Comparison of ENCODE assay signal across 21 mouse cellular contexts in genomic region chr3:103853804-103854203, GRCm38 (mm10). TPM values are rescaled to one million over a fixed set of nuclear protein-coding genes. Genes with fewer than 3 reads are reported as not detected.
DNase-seq lines count a peak whose midpoint lies in the region; ATAC-seq and TF ChIP-seq lines count a peak whose summit lies in the region.
"Had no signal": no experiment of that assay in that cellular context is flagged by ENCODE, and none has a peak within 500 bp of the region (broad histone marks: within the 10 kb centered on the region; RNA-seq: fewer than 3 reads in every experiment).

No protein-coding gene starts in this region.

- H3K4me1 ChIP-seq in midbrain, postnatal 0 days (ENCODE audit: insufficient read depth, low read length) = no peaks in the 10 kb centered on the region
- no peaks in the 10 kb centered on the region for H3K4me1 ChIP-seq in midbrain, embryonic 16.5 days (ENCODE audit: control insufficient read depth, insufficient read depth, low read length)
- peaks cover 8% of the 10 kb centered on the region for H3K4me1 ChIP-seq in thymus, adult 2 months (replicated peaks; ENCODE audit: control insufficient read depth, insufficient read depth, low read length)
- H3K4me1 ChIP-seq: embryonic facial prominence, embryonic 13.5 days; limb, embryonic 13.5 days; neural tube, embryonic 13.5 days had no signal

- no peak for ATAC-seq in midbrain, postnatal 0 days (ENCODE audit: low FRiP score)
- ATAC-seq in midbrain, embryonic 16.5 days = no peak
- ATAC-seq: hindbrain, embryonic 16.5 days; lung, postnatal 0 days had no signal

- H3K4me3 ChIP-seq in midbrain, postnatal 0 days (ENCODE audit: low read depth, low read length) = no peak overlapping the region
- no peak overlapping the region for H3K4me3 ChIP-seq in midbrain, embryonic 16.5 days (ENCODE audit: low read depth, low read length)
- H3K4me3 ChIP-seq in thymus, adult 2 months (ENCODE audit: control insufficient read depth, insufficient read depth, low read length) = no peak overlapping the region
- H3K4me3 ChIP-seq: embryonic facial prominence, embryonic 13.5 days; limb, embryonic 13.5 days; neural tube, embryonic 13.5 days had no signal

- no peaks in the 10 kb centered on the region for H3K36me3 ChIP-seq in midbrain, postnatal 0 days (ENCODE audit: insufficient read depth, low read length)
- no peaks in the 10 kb centered on the region for H3K36me3 ChIP-seq in midbrain, embryonic 16.5 days (ENCODE audit: control insufficient read depth, insufficient read depth, low read length)
- H3K36me3 ChIP-seq in thymus, adult 2 months (ENCODE audit: control insufficient read depth, insufficient read depth, low read length) = no peaks in the 10 kb centered on the region
- H3K36me3 ChIP-seq: embryonic facial prominence, embryonic 13.5 days; limb, embryonic 13.5 days; neural tube, embryonic 13.5 days had no signal

- peak; percentile 57 for DNase-seq in adrenal gland, postnatal 14 days
- no peak for DNase-seq in adrenal gland, postnatal 4 days (ENCODE audit: low spot score in 2 of 2)
- peak; percentile 86 for DNase-seq in heart, adult 11 months
- DNase-seq in heart, postnatal 10 days = no peak
- DNase-seq in midbrain, postnatal 0 days (ENCODE audit: low spot score) = peak; percentile 40
- DNase-seq in thymus, adult 2 months = no peak
- no peak for DNase-seq in frontal cortex, adult 2 months (ENCODE audit: extremely low spot score in 1 of 2, low spot score in 1 of 2)
- DNase-seq: gastrocnemius, postnatal 10 days; kidney, adult 2 months; kidney, postnatal 36 days; layer of hippocampus, adult 9-11 months; spleen, adult 18-20 months; thymus, postnatal 14 days had no signal

- no peak for TF ChIP-seq POLR2A in thymus, adult 2 months (IDR thresholded peaks at IDR 0.05; ENCODE audit: control insufficient read depth, extremely low read depth, insufficient read depth, low read length, poor library complexity)

- H3K27ac ChIP-seq in midbrain, postnatal 0 days (ENCODE audit: low read depth, low read length) = no peak overlapping the region
- H3K27ac ChIP-seq in midbrain, embryonic 16.5 days (ENCODE audit: low read length) = no peak overlapping the region
- H3K27ac ChIP-seq in thymus, adult 2 months (ENCODE audit: control insufficient read depth, insufficient read depth, low read length) = no peak overlapping the region
- H3K27ac ChIP-seq: embryonic facial prominence, embryonic 13.5 days; limb, embryonic 13.5 days; liver, embryonic 14.5 days; neural tube, embryonic 13.5 days had no signal

- no peak overlapping the region for H3K4me2 ChIP-seq in midbrain, postnatal 0 days (ENCODE audit: low read depth, low read length, poor library complexity, severe bottlenecking)
- no peak overlapping the region for H3K4me2 ChIP-seq in midbrain, embryonic 16.5 days (ENCODE audit: low read length)
- H3K4me2 ChIP-seq: embryonic facial prominence, embryonic 13.5 days; limb, embryonic 13.5 days; neural tube, embryonic 13.5 days had no signal

- no peaks in the 10 kb centered on the region for H3K27me3 ChIP-seq in midbrain, postnatal 0 days (ENCODE audit: insufficient read depth, low read length)
- H3K27me3 ChIP-seq in midbrain, embryonic 16.5 days (ENCODE audit: control insufficient read depth, insufficient read depth, low read depth, low read length) = no peaks in the 10 kb centered on the region
- no peaks in the 10 kb centered on the region for H3K27me3 ChIP-seq in thymus, adult 2 months (ENCODE audit: control insufficient read depth, insufficient read depth, low read length)
- H3K27me3 ChIP-seq: embryonic facial prominence, embryonic 13.5 days; limb, embryonic 13.5 days; neural tube, embryonic 13.5 days had no signal

- no peak for TF ChIP-seq CTCF in midbrain, postnatal 0 days (IDR thresholded peaks at IDR 0.05)
- TF ChIP-seq CTCF in thymus, adult 2 months (IDR thresholded peaks at IDR 0.05; ENCODE audit: borderline replicate concordance, control insufficient read depth, extremely low read depth, insufficient read depth, low read length, poor library complexity) = no peak

- 42% methylated on average over 8 of the region's 8 CpGs for WGBS in midbrain, postnatal 0 days
- 53% methylated on average over 8 of the region's 8 CpGs for WGBS in midbrain, embryonic 16.5 days
- WGBS in thymus, adult 2 months = 95% methylated on average over 8 of the region's 8 CpGs

- H3K9ac ChIP-seq in midbrain, postnatal 0 days (replicated peaks; ENCODE audit: low read length, poor library complexity, severe bottlenecking) = no peak overlapping the region
- H3K9ac ChIP-seq in midbrain, embryonic 16.5 days (ENCODE audit: low read depth, low read length) = no peak overlapping the region
- H3K9ac ChIP-seq: embryonic facial prominence, embryonic 13.5 days; limb, embryonic 13.5 days; liver, embryonic 14.5 days; neural tube, embryonic 13.5 days had no signal

- intact Hi-C loops in heart, postnatal 10 days (cut with DNase I) = loop anchor here (2.0 kb wide), 1 partner anchor 35 kb away; no protein-coding TSS in a partner anchor

- H3K9me3 ChIP-seq in midbrain, postnatal 0 days (ENCODE audit: low read length) = no peaks in the 10 kb centered on the region
- H3K9me3 ChIP-seq in midbrain, embryonic 16.5 days (replicated peaks; ENCODE audit: control insufficient read depth, low read length, poor library complexity, severe bottlenecking) = no peaks in the 10 kb centered on the region
- H3K9me3 ChIP-seq: embryonic facial prominence, embryonic 13.5 days; limb, embryonic 13.5 days; neural tube, embryonic 13.5 days had no signal

RNA-seq across cellular contexts. Expression of gene Ptpn22, which starts 5.8 kb away (rescaled TPM):
- total RNA-seq in adrenal gland, postnatal 14 days (2021) = 1.4 and 7.8 TPM in 2 replicates
- total RNA-seq in adrenal gland, postnatal 4 days (2021) = 1 to 10 TPM; 1.1 to 1.4 TPM
- under 1 TPM; 0.47 to 0.72 TPM for total RNA-seq in heart, postnatal 10 days (2021)
- 0.09 TPM in 1 of 2 replicates, not detected in the other for total RNA-seq in midbrain, postnatal 0 days (2014; rRNA removed)
- polyA plus RNA-seq in midbrain, postnatal 0 days (2015; fragmentation: Nextera tagmentation; extraction: Ambion mirVana) = 0.43 and 0.64 TPM in 2 replicates
- 0.39 and 0.62 TPM in 2 replicates for polyA plus RNA-seq in midbrain, embryonic 16.5 days (2015; fragmentation: Nextera tagmentation; extraction: Ambion mirVana)
- polyA plus RNA-seq in thymus, adult 2 months (2012; rRNA removed) = 60.4 and 68.3 TPM in 2 replicates
- polyA plus RNA-seq in frontal cortex, adult 2 months (2012; rRNA removed) = 0.92 and 1.1 TPM in 2 replicates

RNA-seq across cellular contexts. Expression of gene Bcl2l15, which starts 21.4 kb away (rescaled TPM):
- 0.52 and 0.56 TPM in 2 replicates for total RNA-seq in adrenal gland, postnatal 14 days (2021)
- under 1 TPM; 0.31 to 0.50 TPM for total RNA-seq in adrenal gland, postnatal 4 days (2021)
- total RNA-seq in heart, postnatal 10 days (2021) = under 1 TPM in 1 of 2 experiments, not detected in 1; 0.32 TPM
- total RNA-seq in midbrain, postnatal 0 days (2014; rRNA removed) = 2.5 TPM in 1 of 2 replicates, not detected in the other
- 0.17 TPM in 1 of 2 replicates, not detected in the other for polyA plus RNA-seq in midbrain, postnatal 0 days (2015; fragmentation: Nextera tagmentation; extraction: Ambion mirVana)
- 0.31 and 0.36 TPM in 2 replicates for polyA plus RNA-seq in midbrain, embryonic 16.5 days (2015; fragmentation: Nextera tagmentation; extraction: Ambion mirVana)
- polyA plus RNA-seq in thymus, adult 2 months (2012; rRNA removed) = 0.37 and 0.84 TPM in 2 replicates
- 2.6 and 2.8 TPM in 2 replicates for polyA plus RNA-seq in frontal cortex, adult 2 months (2012; rRNA removed)
- total RNA-seq: heart, postnatal 14 days had no signal

RNA-seq across cellular contexts. Expression of gene Gm43064, which starts 44.4 kb away (rescaled TPM):
- 0.23 TPM in 1 of 2 replicates, not detected in the other for total RNA-seq in adrenal gland, postnatal 14 days (2021)
- total RNA-seq in adrenal gland, postnatal 4 days (2021) = not detected
- total RNA-seq in heart, postnatal 10 days (2021) = not detected
- 0.47 and 3.2 TPM in 2 replicates for total RNA-seq in midbrain, postnatal 0 days (2014; rRNA removed)
- 0.09 and 0.35 TPM in 2 replicates for polyA plus RNA-seq in midbrain, postnatal 0 days (2015; fragmentation: Nextera tagmentation; extraction: Ambion mirVana)
- 0.15 and 0.65 TPM in 2 replicates for polyA plus RNA-seq in midbrain, embryonic 16.5 days (2015; fragmentation: Nextera tagmentation; extraction: Ambion mirVana)
- polyA plus RNA-seq in thymus, adult 2 months (2012; rRNA removed) = 1.2 and 2.7 TPM in 2 replicates
- 0.20 TPM in 1 of 2 replicates, not detected in the other for polyA plus RNA-seq in frontal cortex, adult 2 months (2012; rRNA removed)
- total RNA-seq: gastrocnemius, postnatal 10 days had no signal
- polyA plus RNA-seq: lung, postnatal 0 days had no signal

RNA-seq across cellular contexts. Expression of gene Ap4b1, which starts 44.5 kb away (rescaled TPM):
- total RNA-seq in adrenal gland, postnatal 14 days (2021) = 17.2 and 29.1 TPM in 2 replicates
- total RNA-seq in adrenal gland, postnatal 4 days (2021) = 10 to 100 TPM; 18.7 to 22.1 TPM
- 10 to 100 TPM; 11.5 to 14.0 TPM for total RNA-seq in heart, postnatal 10 days (2021)
- 27.9 and 28.2 TPM in 2 replicates for total RNA-seq in midbrain, postnatal 0 days (2014; rRNA removed)
- 16.2 and 18.2 TPM in 2 replicates for polyA plus RNA-seq in midbrain, postnatal 0 days (2015; fragmentation: Nextera tagmentation; extraction: Ambion mirVana)
- polyA plus RNA-seq in midbrain, embryonic 16.5 days (2015; fragmentation: Nextera tagmentation; extraction: Ambion mirVana) = 20.5 and 22.8 TPM in 2 replicates
- polyA plus RNA-seq in thymus, adult 2 months (2012; rRNA removed) = 24.0 and 24.4 TPM in 2 replicates
- polyA plus RNA-seq in frontal cortex, adult 2 months (2012; rRNA removed) = 14.7 and 15.7 TPM in 2 replicates

RNA-seq across cellular contexts. Expression of gene Dclre1b, which starts 44.6 kb away (rescaled TPM):
- total RNA-seq in adrenal gland, postnatal 14 days (2021) = 16.6 and 21.9 TPM in 2 replicates
- 10 to 100 TPM; 20.5 to 21.3 TPM for total RNA-seq in adrenal gland, postnatal 4 days (2021)
- total RNA-seq in heart, postnatal 10 days (2021) = 10 to 100 TPM; 12.4 to 13.5 TPM
- total RNA-seq in midbrain, postnatal 0 days (2014; rRNA removed) = 4.3 and 6.9 TPM in 2 replicates
- 16.2 and 17.5 TPM in 2 replicates for polyA plus RNA-seq in midbrain, postnatal 0 days (2015; fragmentation: Nextera tagmentation; extraction: Ambion mirVana)
- 20.3 and 22.0 TPM in 2 replicates for polyA plus RNA-seq in midbrain, embryonic 16.5 days (2015; fragmentation: Nextera tagmentation; extraction: Ambion mirVana)
- polyA plus RNA-seq in thymus, adult 2 months (2012; rRNA removed) = 38.1 and 44.3 TPM in 2 replicates
- polyA plus RNA-seq in frontal cortex, adult 2 months (2012; rRNA removed) = 5.0 and 6.3 TPM in 2 replicates

Comparison
In these comparisons a context has a peak if more than half of its experiments do, and no peak if none do; other contexts are left out.
1. DNase-seq: peak in adrenal gland, postnatal 14 days (single experiment), heart, adult 11 months (single experiment) and midbrain, postnatal 0 days (single experiment); none in adrenal gland, postnatal 4 days (0 of 2), heart, postnatal 10 days (0 of 2), thymus, adult 2 months (single experiment) and frontal cortex, adult 2 months (0 of 2).